Mouse (Mus musculus) CD4-positive, CD25-positive, alpha-beta regulatory T cell, adult 2 months (primary cell): ENCODE data around the gene Slc35c2.

Source experiments
- DNase-seq: peaks from one replicate; pipeline ENCODE4 v3.0.0-alpha.2; 2012; ENCODE audit warnings: low read depth, low spot score

Slc35c2 gene

DNA sequence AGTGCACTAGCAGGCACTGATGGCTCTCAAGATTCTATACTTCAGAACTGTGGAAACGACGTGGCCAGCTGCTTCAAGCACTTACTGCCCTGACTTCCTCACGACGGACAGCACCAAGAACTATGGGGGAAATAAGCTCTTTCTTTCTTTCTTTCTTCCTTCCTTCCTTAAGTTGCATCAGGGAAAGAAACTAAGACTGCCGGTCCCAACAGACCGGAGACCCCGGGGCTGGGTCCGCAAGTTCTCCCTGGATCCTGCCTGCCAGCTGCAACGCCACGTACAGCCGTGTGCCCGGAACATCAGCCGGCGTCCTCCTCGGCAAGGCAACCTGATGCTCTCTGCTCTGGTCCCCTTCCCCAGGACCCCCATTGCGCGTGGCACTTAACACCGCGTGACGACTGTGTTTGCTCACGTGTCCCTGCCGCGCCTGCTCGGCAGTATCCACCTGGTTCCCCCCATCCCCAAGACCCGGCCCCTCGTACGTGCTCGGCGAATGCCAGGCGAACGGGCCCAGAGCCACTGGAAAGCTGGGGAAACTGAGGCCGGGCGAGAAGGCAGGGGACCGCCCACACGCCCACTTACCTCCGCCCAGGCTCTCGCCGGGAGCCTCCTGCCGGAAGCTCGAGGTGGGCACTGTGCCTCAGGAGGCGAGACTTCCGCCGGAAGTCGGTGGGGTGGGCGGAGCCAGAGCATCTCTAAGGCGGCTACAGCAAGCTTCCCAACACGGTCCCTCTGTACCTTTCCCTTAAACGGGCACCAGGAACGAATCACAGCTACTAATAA, at the start of gene Slc35c2:
Gene Slc35c2, minus strand, starts transcription at position 668 of the 783 bp plus-strand sequence.
- peak; percentile 94 for DNase-seq

DNA sequence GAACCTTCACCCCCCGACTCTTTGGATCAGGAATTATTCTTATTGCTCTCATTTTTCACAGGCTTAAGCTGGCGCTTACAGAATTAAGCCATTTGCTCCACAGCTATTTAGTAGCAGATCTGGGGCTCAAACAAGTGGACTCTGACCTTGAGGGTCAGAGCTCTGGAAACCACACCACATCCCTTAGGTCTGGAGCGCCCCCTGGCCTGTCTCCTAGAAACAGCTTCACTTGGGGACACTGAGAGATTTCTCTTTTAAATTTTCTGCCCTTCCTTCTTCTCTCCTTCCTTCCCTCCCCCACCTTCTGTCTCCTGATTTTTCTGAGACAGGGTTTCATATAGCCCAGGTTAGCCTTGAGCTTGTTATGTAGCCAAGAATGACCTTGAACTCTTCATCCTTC, 49.5 kb upstream of the Slc35c2 start:
- DNase-seq: peak; percentile 38

DNA sequence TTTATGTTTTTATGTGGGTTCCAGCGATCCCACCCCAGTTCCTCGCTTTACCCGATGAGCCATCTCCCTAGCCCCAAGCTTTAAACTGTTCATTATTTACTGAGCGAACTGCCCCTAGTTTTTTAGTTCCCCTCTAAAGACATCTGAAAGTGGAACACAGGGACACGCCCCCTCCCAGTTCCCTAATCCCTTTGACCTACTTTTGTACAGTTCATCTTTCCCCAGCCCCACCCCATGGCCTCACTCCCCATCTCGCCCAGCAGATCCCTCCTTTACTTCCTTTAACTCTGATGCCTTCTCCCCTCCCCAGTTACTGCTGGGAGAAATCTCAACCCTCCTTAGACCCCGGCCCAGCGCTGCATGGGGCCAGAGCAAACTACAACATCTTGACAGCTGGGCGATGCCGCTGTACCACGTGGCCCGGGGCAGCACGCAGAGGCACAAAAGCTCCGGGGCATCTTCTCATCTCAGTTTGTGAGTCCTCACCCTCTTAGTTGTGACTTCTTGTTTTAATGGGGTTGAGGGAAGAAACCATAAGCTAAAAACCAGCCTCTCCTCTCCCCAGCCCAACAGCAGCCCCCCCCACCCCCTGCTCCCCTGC, 45.0 kb upstream of the Slc35c2 start:
- DNase-seq: no peak

DNA sequence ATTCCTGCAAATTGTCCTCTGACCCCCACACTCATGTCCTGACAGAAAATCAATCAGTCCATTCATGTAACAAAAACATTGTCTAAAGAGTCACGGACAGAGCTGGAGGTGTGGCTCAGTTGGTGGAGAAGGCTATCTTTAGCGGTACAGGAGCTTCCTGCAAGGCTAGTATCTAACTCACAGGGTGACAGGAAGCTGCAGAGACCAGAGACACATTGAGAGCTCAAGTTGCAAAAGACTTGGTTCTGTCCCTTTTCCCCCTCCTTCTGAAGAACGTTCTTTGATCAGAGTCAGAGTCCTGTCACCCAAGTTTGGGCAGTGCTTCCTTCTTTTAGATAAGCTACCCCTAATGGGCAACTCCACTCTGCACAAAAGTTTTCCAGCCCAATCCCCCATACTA, 42.0 kb upstream of the Slc35c2 start:
- DNase-seq: no peak

DNA sequence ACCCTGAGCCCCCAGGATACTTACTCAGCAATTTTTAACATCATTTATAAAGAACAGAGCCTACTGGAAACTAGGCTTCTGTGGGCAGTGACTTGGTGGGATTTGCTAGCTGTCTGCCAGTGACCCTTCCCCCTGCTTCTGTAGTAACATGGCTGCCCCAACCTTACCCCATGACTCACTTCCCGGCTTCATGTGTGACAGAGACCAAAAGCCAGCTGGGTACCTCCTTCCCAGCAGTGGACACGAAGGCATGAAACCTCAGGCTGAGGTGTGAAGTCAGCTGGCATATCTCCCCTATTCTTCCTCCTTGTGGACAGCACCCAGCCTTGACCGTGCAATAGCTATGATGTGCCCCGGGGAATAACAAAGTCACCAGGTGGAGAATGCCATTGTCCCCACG, 41.1 kb upstream of the Slc35c2 start:
- no peak for DNase-seq

DNA sequence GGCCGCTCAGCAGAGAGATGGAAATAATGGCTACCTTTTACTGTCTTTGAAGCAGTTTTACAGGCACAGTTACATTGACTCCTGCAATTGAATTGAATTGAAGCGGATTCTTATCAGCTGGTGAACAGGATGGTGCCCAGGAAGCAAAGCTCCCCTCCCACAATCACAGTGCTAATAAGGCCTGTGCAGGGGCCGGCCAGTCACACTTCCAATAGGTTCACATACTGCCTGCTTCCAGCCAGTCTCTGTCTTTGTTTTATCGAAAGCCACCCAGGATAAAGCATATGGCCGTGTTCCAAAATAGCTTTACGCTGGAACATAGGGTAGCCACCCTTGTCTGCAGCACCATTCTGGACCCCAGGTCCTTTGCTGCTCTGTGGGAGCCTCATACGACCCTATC, 39.7 kb upstream of the Slc35c2 start:
- DNase-seq: no peak

DNA sequence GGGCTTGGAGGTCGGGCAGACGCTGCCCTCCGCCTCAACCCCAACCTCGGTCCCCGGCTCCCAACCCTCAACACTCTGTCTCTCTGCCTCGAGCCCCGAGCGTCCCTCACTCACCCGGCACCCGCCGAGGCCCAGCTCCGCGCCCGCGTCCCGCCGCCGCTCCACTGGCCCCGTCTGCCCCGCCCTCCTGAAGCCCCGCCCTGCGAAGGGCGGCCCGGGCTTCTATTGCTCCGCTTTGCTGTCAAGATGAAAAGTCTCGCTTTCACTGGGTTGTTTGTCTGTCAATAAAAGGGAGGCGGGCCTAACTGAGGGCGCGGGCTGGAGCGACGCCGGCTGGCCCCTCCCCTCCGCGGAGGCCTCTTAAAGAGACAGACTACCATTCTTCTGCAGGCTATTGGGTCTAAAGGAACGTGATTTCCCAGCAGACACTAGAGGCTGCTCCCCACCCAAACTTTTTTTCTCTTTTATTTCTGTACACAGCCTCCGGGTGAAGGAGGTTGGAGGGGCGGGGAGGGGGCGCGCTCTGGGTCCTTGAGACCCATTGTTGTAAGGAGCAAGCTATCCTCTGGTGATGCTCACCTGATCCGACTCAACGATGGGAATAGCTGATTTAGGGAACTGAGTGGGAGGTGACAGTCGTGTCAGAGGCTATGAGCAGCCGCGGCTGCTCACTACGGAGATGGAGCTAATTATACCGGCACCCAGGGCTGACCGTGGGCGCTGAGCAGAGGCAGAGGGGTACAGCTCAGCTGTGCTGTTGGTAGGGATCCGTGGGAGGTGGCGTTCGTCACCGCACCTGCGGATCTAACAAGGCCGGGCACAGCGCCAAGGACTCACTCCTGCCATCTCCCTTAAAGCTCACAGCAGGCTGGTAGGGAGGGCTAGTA, 38.9 kb upstream of the Slc35c2 start, which contains the start of gene Elmo2:
Gene Elmo2, minus strand, starts transcription at position 176 of the 887 bp plus-strand sequence.
- peak; percentile 98 for DNase-seq

DNA sequence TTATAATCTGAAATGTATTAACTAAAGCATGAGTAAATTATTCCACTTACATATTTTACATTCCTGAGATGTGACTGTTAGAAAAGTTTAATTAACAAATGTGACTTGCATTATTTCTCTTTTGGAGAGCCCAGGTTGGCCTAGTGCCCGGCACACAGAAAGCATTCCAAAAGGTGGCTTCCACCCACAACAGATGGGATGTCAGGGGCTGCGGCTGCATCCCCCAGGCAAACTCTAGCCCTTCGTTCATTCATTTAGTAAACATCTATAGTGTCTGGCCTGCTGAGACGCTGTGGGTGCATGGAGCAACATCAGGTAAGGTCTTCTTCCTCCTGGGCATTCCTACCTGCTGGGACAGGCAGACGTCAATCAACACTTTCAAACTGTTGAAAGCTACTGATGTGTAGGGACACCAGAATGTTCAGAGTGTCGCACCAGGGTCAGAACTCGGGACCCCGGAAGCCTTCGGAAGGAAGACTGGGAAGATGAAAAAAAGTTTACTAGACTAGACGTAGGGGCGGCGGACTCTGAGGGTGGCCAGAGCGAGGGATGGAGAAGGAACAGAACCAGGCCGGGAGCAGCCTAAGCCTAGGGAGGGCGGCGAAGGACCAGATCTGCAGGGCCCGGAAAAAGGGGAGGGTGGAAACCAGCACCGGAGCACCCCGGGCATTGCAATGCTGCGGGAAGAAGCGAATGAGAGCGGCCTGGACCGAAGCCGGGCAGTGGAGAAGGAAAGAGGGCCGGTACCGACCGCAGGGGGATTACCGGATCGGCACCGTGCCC, 38.0 kb upstream of the Slc35c2 start:
- DNase-seq: no peak

DNA sequence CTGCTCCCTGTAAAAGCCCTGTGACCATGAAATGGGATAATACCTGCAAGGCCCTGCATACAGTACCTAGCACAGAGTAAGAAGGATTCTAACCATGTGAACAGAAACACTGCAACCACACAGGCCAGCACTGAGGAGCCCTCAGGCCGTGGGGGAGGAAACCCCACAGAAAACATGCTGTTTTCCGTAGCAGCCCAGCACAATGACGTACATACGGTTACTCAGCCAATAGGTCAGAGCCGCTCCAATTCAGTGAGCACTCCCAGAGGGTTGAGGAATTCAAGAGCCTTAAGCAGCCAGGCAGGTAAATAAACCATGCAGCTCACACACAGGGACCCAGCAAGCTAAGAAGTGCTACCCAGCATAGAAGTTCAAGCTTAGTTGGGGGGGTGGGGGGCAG, 36.3 kb upstream of the Slc35c2 start:
- DNase-seq: no peak

DNA sequence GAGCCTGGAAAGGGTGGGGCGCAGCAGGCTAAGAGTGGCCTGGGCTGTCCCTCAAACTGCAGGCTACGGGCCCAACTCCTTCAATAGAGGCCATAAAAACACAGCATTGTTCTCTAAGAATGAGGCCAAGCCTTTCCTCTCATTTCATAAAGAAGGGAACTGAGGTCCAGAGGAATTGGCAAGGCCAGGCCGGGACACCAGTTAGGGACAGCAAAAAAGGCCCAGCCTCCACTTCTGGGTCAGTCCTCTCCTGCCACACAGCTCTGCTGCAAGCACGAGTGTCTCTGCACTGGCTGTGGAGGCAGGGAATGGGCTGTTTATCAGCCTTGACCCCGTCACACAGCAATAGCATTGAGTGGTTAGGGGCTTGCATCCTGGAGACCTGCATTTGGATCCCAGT, 35.8 kb upstream of the Slc35c2 start:
- no peak for DNase-seq

DNA sequence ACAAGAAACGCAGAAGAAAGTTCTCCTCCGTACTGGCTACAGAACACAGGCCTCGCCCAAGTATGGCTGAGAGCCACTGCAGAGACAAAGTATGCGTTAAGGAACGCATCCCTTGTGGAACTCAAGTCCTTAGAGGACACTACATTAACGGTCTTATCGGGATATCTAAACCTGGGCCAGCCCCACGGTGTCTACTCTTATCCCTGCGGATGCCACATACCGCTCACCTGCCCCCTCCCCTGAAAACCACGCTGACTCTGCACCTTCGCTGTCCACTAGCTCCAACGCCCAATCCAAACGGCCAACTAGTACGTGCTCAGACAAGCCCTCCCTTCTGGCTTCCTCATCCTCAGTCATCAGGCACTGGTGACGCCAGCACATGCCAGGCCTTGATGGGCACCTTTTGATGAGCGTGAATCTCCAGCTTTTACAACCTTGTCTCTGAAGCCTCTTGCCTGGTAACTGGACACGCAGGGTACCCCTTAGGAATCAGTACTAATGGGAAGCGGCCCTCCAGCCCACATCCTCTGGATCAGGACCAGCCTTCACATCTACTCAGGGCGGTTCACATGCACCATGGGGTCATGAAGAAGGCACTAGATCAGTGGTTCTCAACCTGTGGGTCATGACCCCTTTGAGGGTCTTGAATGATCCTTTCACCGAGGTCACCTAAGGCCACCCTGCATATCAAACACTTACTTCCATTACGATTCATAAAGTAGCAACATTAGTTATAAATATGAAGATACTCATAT, 34.5 kb upstream of the Slc35c2 start:
- DNase-seq: no peak

DNA sequence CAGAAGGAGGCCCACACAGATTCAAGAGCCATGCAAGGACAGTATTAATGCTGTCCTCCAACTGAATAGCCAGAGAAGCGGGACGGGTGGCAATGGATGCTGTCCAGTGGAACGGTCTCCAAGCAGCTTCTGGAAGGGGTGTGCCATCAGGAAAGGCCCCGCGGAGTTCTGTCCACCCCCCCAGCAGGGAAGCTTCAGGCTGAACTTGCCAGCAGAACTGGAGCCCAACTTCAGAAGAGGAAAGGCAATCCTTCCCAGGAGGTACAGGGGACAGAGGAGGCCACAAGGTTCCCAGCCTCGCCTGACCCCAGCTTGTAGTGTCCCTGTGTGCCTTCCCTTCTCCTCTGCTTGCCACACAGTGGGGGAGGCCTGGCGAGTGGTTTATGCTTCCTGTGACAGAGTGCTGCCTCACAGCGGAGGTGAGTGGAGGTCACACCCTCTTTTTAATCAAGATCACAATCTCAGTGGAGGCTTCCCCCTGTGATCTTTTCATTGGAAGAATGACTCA, 33.8 kb upstream of the Slc35c2 start:
- DNase-seq: peak; percentile 67

DNA sequence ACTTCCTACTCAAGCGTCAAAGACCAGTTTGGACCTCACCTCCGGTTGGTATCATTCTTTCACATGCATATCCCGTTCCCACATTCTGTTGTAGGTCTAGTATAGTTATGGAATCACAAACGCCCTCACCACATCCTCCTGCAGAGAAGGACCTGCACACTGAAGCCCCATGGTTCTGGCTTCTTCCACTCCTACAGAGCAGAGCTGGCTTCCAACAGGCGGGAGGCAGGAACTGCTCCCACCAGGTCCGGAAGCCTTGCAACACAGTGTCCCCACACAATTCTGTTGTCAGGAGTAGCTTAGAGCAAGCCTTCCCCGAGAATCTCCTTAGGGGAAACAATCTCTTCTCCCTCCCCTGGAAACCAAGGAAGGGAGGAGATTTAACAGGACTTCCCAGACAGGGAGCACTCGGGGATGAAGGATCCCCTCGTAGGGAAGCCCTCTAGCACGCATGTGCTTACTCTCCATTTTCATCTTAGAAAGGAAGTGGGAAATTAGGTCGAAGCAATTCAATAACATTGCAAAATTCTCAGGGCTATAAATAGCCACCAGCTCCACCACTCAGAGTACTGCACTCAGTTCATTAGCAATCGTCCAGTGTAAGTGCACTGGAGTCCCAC, 33.0 kb upstream of the Slc35c2 start:
- no peak for DNase-seq

DNA sequence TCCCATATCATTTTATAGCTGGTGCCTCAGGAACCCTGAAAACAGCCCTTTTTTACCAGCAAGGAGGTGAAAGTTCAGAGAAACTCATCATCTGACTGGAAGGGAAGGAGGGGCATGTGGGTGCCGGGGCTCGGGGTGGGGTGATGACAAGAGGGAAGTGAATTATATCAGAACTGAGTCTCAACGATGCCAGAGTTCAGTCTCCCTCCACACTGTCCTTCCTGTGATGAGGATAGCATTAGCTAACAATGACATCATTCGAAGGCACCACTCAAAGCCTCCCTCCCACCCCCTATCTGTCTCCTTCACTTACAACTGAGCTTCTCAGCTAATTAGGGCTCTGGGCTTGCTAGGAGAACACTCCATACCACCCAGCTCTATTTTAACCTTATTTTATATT, 31.8 kb upstream of the Slc35c2 start:
- DNase-seq: no peak

DNA sequence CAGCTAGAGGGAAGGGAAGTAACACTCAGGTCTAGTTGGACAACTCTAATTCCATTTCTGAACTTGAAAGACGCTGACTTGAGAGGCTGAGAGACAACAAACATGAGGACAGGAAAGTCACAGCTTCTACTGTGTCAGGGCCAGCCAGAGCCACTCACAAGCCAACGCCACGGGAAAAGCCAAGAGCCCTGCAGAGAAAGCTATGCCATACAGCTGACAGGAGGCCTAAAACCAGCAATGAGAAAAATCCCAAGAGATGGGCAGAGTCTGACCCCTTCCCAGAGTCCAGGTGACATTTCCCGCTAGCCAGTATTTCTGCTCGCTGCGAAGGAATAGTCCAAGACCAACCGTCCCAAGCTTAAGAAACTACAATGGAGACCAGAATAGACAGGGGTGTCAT, 31.3 kb upstream of the Slc35c2 start:
- no peak for DNase-seq

DNA sequence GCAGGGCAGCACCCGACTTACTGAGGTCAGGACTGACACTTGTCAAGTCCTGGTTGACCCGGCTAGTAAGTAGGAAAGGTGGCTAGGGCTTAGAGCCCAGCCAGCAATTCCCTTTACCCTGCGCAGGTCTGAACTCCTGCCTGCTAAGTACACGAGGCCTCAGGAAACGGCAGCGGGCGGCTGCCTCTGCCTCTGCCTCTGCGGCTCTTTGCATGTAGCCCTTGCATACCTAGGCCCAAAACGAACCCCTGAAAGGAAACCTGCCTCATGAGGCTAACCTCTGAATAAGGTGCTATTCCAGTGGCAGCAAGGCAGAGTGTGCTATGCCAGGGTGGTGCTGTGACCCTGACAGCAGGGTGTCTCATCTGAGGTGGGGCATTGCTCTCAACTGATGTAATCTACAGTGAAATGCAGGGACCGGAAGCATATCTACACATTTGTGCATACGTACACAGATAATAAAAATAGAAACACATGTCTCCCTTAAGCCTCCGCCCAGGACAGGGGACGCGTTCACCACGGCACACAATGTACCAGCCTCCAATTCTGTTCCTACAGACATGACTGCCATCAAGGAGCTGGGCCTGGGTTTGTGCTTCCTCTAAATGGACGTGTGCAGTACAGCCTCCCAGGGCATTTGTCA, 30.1 kb upstream of the Slc35c2 start:
- peak; percentile 38 for DNase-seq

DNA sequence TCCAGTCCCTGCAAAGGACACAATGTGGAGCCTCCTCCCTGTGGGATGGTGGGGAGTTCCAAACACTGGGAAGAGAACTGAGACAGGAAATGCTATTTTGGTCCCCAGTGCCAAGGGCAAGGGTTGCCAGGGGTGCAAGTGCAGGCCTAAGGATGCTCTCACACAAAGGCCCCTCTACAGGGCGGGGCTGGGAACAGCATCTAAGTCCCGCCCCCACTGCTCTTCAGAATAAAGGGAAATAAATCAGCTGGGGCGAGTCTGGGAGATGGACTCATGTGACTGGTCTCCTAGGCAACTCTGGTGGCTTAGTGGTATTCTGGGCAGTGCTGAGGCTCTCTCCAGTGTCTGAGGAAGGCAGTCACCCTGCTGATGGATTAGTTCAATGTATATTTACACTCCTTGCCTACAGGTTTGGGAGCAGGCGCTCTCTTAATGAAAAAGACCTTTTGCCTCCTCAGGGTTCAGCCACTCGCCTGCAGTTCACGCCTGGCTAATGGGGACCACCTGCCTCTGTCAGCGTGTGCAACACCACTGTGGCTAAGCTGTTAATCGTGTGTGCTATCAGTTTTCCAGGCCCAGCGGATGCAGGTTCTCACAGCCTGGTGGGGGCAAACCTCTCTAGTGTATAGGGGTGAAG, 29.3 kb upstream of the Slc35c2 start:
- DNase-seq: no peak

DNA sequence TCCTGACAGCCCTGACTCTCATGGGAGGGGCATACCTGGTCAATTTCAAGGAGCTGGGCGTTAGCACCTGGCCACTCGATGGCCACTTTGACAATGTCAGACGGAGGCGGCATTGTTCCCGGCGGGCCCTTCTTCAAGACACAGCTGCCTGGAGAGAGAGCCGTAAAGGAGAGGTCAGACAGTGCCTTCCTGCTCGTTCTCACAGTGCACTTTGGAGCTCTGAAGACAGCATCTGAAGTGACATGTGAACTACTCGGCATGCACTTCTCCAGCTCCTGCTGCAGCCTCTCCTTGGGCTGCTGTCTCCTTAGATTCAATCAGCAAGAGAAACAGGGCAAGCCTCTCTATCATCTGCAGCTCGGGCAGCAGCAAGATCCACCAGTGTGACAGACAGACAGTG, 28.5 kb upstream of the Slc35c2 start:
- no peak for DNase-seq

DNA sequence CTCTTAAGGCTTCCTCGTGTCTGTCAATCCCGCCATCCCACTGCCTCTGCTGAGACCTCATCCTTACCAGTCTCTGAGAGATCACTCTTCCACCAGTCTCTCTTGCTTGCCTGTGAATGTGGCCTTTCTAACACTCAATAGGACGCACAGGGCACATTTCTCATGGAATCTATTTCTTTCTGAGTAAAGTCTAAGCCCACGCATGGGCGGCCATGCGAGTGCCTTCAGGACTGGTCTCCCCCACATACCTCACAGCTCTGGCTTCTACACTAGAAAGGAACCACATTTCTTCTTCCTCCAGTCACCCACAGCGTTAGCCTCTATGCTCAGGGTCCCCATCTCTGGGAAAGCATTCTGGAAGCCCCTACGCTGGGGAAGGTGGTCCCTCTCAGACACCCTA, 26.5 kb upstream of the Slc35c2 start:
- no peak for DNase-seq
